Mouse (Mus musculus) regulatory T cell (primary cell): ENCODE data around the gene Cenpu.
"Not testable (repeated sequence)": the region's sequence is repeated elsewhere in the genome, so short reads cannot be mapped to it uniquely, and the experiment has no call there.

Experiments used
- in situ Hi-C: fragments of 300-600 bp; cut with MboI, MseI; formaldehyde crosslinking; loops from one replicate; pipeline ENCODE4 v1.15.1; 2025; ENCODE audit warnings: high pct_unique_total_duplicates

Gene Cenpu

GRCm38 (mm10) chr8:46550058-46550457 lies 1.8 kb upstream of the Cenpu start:
- in situ Hi-C loops = loop anchor here (5.0 kb wide), 1 partner anchor 78 kb away; the partner anchor contains the start of gene Acsl1

GRCm38 (mm10) chr8:46551029-46551428 lies 799 bp upstream of the Cenpu start:
- in situ Hi-C loops = loop anchor here (5.0 kb wide), 1 partner anchor 79 kb away; the partner anchor contains the start of gene Acsl1

- in situ Hi-C loops = loop anchor here (5.0 kb wide), 1 partner anchor 80 kb away; the partner anchor contains the start of gene Acsl1
Observed at GRCm38 (mm10) chr8:46552441-46552765, 575 bp downstream of the Cenpu start.

- in situ Hi-C loops = loop anchor here (5.0 kb wide), 2 partner anchors 252 to 393 kb away; no protein-coding TSS in a partner anchor
Observed at GRCm38 (mm10) chr8:46559428-46559827, 7.6 kb downstream of the Cenpu start.

- in situ Hi-C loops = no loop called here
Observed at GRCm38 (mm10) chr8:46562333-46562732, 10.5 kb downstream of the Cenpu start.

DNA sequence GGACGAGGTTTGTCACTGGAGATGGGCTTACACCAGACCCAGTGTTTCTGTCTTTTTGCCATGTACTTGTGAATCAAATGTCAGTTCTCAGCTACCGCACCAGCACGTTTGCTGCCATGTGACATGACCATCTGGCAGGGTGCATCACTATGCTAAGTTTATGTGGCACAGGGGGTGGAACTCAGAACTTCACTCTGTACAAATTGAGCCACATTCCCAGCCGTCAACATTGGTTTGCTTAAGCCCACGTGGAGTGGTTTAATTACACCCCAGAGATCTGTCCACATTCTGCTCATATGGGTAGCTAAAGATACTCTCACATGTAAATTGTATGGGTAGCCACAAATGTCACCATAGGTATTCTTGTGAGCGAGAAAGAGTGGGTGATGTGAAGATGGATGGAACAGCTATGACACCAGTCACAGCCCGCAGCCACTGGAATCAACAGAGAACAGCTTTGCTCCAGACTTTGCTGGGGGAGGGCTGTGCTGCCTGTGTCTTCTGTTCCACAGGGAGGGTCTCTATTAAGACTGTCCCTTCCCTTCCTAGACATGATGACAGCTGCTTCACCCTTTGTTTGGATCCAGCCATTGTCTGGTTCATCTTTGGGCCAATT lies 15.2 kb downstream of the Cenpu start:
- in situ Hi-C loops = no loop called here

GRCm38 (mm10) chr8:46567946-46568345 lies 16.1 kb downstream of the Cenpu start:
- in situ Hi-C loops = no loop called here

- in situ Hi-C loops = no loop called here
Observed at GRCm38 (mm10) chr8:46568942-46569341, 17.1 kb downstream of the Cenpu start.

- in situ Hi-C loops = no loop called here
Observed at GRCm38 (mm10) chr8:46569659-46570441, 18.0 kb downstream of the Cenpu start.

DNA sequence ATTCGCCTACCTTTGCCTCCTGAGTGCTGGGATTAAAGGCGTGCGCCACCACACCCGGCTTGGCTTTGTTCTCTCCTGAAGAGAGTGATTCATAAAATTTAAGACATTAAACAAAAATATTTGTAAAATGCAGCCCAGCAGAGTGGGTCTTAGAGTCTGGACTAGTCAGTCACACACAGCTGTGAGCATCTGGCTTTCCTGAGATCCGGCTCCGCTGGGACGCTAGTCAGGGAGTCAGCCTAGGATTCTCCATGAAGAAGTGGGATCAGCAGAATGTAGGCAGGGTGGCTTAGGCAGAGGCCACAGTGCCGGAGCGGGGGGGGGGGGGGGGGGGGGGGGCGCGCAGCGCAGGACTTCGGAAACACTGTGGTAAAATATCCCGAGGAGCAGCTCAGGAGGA lies 18.8 kb downstream of the Cenpu start:
- in situ Hi-C loops = no loop called here

DNA sequence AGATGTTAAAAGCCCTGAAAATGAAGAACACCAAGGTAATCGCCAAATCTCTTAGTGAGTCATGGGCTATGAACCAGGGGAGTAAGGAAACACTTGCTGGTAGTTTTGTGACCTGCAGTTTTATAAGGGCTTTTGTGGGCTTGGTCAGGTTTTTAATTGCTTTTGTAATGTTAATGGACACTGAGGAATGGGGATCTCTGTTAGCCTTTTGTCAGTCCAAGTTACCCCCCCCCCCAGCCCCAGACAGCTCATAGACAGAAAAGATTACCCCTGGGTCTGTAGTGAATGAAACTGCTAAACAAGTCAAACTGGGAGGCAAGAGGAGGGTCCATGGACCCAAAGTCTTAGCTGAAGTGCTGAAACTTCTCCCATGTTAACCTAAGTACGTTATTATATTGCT lies 21.6 kb downstream of the Cenpu start:
- in situ Hi-C loops = no loop called here

GRCm38 (mm10) chr8:46573964-46574363 lies 22.1 kb downstream of the Cenpu start:
- in situ Hi-C loops = no loop called here

- in situ Hi-C loops = no loop called here
Observed at GRCm38 (mm10) chr8:46578794-46579193, 27.0 kb downstream of the Cenpu start.

GRCm38 (mm10) chr8:46584328-46584727 lies 32.5 kb downstream of the Cenpu start:
- in situ Hi-C loops = not testable (repeated sequence)

DNA sequence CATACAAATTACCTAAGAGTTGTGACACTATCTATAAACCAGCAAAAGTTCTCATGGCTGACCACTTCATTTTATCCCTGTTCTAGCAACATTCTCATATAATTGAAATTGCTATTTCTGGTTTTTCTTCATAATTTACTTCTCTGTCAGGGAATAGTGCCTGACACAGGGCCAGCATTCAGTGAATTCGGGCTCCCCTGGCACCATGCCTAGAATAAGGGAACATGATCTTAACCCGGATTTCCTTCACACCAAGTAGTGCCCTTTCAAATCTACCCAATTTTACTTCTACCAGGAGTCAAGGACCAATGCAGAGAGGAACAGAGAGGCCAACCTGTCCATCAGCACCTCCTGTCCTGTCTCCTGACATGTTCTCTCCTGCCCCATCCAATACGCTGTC lies 33.7 kb downstream of the Cenpu start:
- in situ Hi-C loops = no loop called here

DNA sequence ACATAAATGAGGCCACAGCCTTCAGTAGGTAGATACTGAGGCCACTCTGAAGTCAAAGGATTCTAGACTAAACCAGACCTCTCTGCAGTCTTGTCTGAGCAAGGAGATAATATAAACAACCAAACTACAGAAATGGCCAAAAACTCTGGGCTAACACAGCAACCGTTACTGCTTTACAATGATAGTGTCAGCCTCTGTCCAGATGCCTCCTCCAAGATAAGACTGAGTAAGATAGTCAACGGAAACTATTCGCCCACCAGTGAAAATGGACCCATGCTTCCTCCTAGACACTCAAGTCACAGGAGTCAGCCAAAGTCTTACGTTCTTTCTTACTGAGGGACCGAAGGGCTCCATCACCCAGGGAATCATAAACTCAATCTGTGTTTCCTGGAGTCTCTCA lies 36.1 kb downstream of the Cenpu start:
- in situ Hi-C loops = no loop called here

DNA sequence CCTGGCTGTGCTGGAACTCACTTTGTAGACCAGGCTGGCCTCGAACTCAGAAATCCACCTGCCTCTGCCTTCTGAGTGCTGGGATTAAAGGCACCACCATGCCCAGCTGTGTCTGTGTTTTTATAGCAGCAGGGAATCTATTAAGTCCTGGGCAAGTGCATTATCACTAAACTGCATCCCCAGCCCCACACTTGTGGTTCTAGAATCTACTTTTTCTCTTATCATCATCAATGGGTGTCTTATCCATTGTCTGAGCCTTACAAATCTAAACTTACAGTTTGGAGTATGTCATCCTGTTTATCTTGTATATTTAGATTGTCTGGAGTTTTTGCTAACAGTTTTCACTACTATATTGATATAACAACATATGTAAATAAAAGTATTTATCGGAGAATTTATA lies 36.8 kb downstream of the Cenpu start:
- in situ Hi-C loops = no loop called here

DNA sequence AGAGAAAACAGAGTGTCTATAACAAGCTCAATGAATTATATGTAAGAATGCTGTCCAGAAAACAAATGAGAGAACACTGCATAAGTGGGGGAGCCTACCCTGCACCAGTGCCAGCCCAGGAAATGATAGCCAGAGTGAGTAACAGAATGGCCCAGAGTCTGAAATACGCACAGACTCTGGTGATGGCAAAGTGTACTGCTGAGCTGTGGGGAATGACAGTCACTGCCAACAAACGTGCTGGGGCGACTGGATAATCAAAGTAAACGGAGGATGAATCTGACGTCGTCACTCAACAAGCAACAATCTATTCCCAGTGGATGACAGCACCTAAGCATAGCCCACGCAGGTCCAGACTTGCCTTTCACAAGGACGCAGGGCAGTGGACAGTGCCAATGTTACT lies 41.2 kb downstream of the Cenpu start:
- in situ Hi-C loops = no loop called here

- in situ Hi-C loops = no loop called here
Observed at GRCm38 (mm10) chr8:46593772-46594171, 41.9 kb downstream of the Cenpu start.

DNA sequence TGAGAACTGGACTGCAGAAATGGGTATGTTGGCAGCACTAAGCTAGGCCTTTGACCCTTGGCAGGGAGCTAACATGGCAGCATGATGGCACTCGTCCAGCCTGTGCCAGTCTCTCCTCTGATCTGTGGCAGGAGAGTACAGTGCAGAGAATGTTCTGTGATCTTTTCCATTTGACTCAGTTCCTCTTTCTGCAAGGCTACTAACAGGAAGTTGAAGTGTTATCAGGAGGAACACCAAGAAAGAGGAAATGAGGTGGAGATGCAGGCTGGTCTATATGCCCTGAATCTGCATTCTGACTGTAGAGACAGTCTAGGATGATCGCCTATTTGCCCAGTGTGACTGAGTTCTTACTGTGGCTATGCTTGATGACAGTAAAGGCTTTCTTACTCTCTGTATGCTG lies 43.8 kb downstream of the Cenpu start:
- in situ Hi-C loops = no loop called here

DNA sequence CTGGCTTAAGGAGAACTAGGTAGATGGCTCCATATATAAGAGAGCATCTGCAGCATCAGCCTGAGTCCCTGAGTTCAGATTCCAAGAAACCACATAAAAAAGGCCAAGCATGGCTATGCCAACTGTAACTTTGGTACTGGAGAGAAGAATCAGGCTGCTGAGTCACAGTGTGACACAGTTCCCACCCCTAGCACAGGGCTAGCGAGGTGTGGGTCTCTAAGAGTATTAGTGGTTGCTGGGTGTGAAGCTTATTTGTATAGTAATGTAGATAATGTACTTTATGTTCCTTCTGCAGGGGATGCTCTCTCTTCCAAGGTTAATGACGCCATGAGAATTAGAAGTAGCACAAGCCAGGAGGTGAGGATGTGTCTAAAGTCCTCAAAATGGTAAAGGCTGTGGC lies 44.7 kb downstream of the Cenpu start:
- in situ Hi-C loops = no loop called here

- in situ Hi-C loops = no loop called here
Observed at GRCm38 (mm10) chr8:46597411-46597810, 45.6 kb downstream of the Cenpu start.

GRCm38 (mm10) chr8:46598114-46598513 lies 46.3 kb downstream of the Cenpu start:
- in situ Hi-C loops = no loop called here
